Mouse (Mus musculus): ENCODE data around the gene Trim63.
"Not testable (repeated sequence)": the region's sequence is repeated elsewhere in the genome, so short reads cannot be mapped to it uniquely, and the experiment has no call there.

The Trim63 gene

DNA sequence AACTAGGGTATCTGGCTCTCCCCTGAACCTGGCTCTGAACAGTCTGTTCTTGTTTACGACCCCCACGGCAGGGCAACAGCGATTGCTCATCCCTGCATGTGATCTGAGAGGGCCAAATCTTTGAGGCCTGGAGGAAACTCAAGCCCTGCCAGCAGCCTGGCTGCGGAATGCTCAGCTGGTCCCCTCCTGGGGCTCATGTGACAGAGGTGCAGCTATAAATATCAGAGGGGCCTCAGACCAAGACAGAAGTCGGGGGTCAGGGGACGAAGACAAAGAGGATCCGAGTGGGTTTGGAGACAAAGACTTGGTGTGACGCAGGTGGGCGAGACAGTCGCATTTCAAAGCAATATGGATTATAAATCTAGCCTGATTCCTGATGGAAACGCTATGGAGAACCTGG lies at the start of gene Trim63:
Trim63 (plus strand) TSS at position 245 of the 400 bp plus-strand sequence.
- no peak for DNase-seq

DNA sequence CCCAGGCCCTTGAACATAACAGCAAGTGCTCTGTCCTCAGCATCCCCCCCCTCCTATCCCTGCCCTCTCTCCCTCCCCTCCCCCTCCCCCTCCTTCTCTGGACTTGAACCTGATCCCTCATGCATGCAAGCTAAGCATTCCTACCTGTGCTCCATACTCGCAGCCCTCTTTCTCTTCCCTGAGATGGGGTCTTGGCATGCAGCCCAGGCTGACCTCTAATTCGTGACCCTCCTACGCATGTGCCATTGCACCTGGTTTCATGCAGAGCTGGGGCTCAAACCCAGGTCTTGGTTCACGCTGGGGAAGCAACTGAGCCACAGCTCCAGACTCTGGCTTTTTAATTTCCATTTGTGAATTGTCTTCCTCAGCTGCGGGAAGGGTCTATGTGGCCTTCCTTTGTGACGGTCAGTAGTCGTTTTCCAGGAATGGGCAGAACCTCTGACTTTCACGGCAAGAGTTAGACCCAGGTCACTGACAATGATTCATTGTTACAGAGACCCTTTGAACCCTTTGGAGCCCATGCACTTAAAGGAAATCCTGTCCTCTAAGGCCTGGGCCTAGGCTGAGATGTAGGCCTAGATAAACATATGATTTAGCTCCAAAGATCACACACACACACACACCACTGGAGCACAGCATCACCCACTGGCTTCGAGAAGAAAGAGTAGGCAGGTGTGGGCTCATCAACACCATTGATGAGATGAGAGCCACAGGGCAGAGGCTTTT lies 48.9 kb upstream of the Trim63 start:
- DNase-seq: no peak

DNA sequence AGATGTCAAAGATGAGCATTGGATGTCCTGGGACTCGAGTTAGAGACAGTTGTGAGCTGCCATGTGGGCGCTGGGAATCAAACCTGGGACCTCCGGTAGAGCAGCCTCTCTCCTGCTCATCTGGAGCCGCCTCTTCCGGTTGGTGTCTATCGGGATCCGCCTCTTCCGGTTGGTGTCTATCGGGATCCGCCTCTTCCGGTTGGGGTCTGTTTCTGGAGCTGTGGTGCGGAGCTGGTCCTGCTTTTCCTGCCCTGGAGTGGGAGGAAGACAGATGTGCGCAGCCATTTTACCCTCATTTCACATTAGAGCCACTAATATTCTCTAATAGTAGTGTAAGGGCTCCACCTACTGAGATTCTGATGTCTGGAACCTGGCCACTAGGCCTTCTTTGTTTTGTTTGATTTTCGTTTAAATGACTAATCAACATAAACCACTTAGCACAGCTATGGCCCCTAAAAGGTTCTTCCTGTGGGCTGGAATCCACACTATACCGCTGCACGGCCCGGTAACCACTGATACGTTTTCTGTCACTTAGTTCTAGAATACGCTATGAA lies 46.7 kb upstream of the Trim63 start:
- DNase-seq: no peak

DNA sequence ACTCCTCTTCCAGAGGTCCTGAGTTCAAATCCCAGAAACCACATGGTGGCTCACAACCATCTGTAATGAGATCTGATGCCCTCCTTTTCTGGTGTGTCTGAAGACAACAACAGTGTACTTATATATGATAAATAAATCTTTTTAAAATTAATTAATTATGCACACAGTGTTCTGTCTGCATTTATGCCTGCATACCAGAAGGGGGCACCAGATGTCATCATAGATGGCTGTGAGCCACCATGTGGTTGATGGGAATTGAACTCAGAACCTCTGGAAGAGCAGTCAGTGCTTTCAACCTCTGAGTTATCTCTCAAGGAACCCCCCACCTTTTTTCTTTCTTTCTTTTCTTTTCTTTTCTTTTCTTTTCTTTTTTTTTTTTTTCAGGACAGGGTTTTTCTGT lies 45.3 kb upstream of the Trim63 start:
- DNase-seq: not testable (repeated sequence)

DNA sequence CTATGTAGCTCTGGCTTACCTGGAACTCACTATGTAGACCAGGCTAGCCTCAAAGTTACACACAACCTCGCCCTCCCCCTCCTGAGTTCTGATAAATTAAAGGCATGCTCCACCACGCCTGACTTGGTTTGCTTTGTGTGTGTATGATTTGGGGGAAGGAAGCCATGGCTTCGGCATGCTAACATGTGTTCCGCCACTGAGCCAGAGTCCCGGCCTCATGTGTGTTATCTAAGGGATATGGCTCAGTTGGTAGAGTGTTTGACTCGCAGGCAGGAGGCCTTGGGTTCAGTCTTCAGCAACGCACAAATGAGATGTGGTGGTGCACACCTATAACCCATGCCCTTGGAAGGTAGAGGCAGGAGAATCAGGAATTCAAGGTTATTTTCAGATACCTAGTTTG lies 42.9 kb upstream of the Trim63 start:
- no peak for DNase-seq

DNA sequence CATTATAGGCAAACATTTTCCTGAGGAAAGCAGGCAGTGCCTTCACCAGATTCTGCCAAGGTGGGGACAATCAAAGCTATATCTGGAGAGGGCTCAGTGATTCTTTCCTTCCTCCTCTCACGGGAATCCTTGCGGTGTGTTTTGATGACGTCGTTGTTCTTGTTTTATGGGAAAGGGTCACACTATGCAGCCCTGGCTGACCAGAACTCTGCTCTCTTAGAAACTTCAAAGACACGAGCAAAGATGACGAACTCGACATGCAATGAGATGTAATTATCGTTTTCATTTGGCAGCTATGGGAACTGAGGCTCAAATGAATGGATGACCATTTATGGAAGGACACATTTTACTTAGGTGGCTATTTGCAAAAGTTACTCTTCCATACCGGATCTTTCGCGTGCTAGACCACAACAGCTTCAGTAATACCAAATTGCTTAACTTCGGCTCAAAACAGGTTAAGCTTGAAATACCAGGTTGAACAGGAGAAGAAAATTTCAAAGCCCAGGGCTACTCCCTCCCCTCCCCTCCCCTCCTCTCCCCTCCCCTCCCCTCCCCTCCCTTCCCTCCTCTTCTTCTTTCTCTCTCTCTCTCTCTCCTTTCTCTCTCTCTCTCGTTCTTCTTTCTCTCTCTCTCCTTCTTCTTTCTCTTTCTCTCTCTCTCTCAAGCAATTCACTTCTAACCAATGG lies 42.0 kb upstream of the Trim63 start:
- no peak for DNase-seq

DNA sequence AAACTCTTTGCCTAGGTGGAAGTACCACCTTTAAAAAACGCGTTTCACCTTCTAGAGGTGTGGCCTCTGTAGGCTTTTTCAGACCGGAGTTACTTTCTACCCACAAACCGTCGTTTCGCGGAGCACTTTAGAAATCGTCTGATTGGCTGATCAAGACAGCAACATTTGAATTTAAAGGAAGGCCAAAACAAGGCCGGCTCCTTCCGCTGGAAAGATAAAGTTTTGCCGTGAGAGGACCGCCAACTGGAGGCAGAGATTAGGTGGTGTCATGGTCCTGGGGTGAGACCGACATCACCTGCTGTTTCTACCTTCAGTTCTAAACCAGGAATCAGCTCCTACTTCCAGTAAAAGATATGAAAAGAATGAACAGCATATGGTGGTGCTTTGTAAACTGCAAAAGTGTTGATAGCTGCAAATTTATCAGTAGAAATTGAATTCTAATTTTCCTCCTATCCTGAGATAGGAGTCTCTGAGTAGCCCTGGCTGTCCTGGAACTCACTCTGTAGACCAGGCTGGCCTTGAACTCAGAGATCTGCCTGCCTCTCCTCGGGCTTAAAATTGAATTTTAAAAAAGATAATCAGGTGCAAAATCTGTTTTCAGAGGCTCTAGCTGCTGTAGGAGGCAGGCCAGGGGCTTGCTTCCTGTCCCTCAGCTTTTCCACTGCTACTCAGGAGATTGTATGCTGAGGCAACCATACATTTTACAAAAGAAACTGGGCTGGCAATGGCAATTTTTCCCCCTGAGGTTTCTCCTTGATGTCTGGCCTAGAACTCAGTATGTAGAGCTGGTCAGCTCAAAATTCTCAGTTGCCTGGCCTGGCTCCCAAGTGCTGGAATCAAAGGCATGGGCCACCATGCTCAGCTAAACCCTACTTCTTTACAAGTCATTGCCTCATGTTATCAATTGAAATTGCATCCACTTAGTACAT lies 41.2 kb upstream of the Trim63 start:
- no peak for DNase-seq

DNA sequence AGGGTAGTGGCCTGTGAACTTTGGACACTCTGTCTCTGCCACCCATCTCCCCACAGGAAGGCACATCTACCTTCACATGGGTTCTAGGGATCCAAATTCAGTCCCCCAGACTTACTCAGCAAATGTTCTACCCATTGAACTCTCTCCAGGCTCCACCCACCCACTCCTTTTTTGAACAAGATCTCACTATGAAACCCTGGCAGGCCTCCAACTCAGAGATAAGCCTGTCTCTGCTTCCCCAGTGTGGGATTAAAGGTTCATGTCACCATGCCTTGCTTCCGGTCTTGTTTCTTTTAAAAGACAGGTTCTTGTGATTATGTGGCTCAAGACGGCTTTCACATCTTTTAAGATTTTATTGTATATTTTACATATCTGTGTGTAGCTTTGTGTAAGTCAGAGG lies 30.0 kb upstream of the Trim63 start:
- DNase-seq: peak in 1 of 2 experiments; percentile 16

DNA sequence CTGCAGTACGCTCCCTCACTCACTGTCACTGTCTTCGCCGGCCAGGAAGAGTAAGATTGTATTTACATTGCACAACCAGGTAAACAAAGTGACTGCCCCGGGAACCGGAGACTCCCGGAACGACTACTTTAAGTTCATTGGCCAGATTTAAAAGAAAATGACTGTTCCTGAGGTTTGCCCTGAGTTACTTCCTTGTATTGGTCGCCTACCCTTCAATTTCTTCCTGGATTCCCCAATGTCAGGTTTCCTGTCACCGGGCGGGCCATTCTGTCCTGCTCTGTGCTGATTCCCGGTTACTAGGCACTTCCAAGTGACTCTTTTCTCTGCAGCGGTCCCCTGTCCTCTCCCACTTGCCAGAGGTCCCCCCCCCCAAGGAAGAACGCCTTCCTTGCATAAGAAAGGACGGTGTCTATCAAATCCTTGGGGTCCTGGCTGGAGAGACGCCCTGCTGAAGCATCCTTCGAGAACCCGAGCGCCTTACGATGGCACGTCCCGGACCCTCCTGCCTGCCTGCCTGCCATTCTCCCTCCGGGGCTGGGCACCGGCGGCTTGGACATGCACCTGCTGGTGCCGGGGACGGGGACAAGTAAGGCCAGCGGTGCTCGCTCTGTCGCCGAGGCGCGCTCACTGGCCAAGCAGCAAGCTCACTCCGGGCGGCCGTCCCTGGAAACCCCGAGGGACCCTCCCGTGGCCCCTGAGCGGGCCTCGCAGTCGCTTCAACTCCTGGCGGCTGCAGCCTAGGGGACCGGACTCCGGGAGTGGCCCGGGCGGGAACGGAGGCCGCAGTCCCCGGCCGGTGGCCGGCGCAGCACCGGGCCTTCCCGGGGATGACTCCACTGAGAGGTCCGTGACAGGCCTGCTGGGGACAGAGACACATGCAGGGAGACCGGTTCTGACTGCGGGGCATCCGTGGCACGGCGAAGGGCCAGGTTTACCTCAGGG lies 28.4 kb upstream of the Trim63 start:
- peak in 1 of 2 experiments; percentile 29 for DNase-seq

DNA sequence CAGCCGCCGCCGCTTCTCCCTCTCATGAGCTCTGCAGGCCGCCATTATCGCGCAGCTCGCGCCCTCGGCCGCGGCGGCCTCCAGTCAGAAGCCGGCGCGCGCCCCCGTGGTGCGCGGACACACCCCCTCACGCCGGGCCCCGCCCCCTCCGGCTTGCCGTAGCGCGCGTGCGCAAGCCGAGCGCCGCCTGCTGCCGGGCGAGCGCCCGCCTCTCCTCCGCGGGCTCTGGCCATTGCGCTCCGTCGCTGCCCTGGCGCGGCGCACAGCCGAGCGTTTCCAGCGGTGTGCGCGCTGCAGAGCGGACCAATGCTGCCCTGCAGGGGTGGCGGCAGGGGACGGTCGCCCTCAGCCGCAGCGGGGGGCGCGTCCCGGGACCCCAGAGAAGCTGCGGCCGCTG lies 27.8 kb upstream of the Trim63 start:
- peak; percentile 88 to 99 for DNase-seq

DNA sequence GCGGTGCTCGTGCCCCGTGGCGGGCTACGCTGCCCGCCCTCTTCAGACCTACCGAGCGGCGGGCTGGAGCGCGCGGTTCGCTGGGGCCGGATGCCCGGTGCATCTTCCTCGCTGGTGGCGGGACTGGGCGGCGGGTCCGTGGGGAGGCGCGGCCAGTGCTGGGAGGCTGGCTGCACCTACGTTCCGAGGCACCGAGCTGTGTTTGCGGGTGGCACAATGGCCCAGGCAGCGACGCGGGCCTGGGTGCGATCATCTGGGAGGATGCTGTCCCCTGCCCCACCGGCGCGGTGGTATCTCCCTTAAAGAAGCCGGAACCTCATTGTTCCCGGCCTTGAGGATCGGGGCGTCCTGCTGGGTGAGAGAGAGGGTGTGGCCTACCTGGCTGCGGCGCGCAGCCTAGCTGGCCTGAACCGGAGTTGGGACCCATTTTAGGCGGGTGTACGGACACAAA lies 27.3 kb upstream of the Trim63 start, which contains the start of gene Pdik1l:
Pdik1l (minus strand) TSS at position 321 of the 451 bp plus-strand sequence.
- DNase-seq: peak; percentile 78 to 79

DNA sequence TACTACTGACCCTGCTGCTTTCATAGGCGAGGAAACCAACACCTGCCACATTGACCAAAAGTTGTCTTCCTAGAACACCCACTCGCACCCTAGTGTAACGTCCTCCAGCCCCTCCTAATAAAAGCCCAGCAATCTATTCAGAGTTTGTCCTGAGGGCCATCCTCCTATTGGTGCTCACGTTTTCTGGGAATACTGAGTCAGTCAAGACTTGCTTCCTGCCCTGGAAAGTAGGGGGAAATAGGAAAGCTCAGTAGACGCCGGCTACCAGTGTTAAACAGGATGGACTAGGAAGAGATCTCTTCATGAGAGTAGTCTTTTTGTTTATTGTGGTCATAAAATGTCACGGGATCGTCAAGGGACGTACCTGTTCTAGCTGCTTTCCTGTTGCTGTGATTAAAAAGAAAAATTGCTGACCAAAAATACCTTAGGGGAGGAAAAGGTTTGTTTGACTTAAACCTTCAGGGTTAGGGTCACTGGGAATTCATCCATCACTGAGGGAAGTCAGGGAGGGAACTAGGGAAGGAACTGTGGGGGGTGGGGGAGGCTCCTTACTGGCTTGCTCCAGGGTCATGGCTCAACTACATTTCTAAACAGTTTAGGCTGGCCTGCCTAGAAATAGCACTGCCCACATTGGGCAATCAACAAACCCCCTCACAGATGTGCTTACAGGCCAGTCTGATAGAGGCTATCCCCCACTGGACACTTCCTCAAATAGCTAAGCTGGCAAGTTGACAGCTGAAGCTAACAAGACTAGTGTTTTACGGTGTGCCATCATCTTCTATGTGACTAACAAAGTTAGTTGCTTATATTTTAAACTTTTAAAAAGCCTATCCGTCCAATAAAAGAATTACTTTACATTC lies 26.3 kb upstream of the Trim63 start:
- DNase-seq: no peak

DNA sequence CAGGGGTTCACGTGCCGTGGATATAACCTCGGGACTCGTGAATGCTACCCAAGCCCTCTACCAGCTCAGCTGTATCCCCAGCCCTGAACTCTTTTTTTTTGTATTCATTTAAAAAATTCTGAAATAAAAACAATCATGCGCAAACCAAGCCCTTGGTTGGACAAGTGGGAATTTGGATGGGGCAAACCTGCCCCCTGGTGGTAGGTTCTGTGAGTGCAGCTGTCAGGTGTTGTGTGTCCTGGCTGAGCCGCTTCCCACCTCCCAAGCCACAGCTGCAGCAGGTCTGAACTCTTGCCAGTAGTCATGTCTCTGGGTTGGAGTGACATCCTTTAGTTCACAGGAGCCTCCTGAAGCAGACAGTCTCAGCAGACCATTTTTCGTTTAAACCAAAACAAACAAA lies 22.9 kb upstream of the Trim63 start:
- peak; percentile 62 to 82 for DNase-seq

DNA sequence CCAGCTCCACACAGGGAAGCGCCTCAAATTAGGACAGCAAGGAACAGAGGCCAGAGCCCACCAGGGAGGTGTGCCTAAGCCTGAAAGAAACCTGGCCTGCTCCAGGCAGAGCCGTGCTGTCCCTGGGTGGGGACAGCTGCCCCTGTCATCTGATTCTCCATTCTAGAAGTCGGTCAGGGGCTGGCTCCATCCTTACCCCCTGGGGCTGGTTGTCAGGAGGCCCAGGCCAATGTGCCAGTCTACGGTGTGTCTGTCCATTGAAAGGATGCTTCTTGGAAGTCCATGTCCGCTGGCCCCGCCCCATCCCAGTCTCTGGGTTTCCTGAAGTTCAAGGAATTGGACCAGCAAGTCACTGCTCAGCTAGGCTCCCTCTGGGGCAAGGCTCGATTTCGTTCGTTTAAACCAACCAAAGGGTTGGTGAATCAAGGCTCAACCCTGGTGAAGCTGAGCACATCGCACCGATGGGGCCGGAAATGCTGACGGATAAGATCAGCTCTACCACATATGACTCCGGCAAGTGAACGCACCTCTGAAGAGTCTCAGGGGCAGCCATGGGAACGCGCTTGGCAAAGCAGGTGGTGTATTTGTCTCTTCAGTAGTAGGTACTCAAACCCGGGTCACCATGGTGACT lies 21.7 kb upstream of the Trim63 start:
- peak in 1 of 2 experiments; percentile 7 for DNase-seq

DNA sequence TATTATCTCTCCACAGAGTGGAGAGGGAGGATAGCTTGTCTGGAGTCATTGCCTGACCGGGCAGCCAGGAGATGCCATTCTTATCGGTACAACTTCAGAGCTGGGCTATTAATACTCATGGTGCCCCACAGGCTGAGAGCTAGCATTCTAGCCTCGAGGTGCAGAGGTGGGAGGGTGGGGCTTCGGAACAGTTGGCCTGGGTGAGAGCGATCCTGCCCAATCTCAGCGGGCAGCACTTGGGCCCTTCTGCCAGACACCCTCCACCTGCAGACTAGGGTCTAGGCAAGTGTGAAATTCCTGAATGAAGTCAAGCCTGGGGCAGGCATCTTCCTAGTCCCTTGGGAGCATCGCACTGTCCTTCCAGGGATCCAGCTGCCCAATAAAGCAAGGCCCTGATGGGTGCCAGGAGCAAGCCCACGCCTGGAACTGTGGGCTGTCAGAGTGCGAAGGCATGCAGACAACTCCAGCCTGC lies 21.2 kb upstream of the Trim63 start:
- no peak for DNase-seq

DNA sequence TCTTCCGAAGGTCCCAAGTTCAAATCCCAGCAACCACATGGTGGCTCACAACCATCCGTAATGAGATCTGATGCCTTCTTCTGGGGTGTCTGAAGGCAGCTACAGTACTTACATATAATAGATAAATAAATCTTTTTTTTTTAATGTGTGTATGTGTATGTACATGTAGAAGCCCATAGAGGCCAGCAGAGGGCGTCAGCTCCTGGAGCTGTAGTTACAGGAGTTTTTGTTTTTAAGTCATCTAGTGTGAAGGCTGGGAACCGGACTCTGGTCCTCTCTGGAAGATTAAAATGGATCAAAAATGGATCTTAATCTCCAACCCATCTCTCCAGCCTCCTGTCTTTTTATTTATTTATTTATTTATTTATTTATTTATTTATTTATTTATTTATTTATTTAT lies 18.8 kb upstream of the Trim63 start:
- DNase-seq: not testable (repeated sequence)

DNA sequence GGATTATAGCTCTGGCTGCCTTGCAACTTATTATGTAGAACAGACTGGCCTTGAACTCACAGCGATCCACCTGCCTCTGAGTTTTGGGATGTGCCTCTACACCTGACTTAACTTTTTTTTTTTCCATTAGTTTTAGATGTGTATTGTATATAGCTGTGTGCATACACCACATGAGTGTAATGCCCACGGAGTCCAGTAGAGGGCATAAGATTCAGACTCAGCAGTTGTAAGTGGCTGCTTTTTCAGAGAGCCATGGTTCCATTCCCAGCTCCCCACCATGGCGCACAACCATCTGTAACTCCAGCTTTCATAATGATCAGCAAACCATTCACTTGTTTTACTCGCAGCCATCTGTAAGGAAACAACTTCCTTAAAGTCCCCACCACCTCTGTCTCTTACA lies 18.4 kb upstream of the Trim63 start:
- no peak for DNase-seq

DNA sequence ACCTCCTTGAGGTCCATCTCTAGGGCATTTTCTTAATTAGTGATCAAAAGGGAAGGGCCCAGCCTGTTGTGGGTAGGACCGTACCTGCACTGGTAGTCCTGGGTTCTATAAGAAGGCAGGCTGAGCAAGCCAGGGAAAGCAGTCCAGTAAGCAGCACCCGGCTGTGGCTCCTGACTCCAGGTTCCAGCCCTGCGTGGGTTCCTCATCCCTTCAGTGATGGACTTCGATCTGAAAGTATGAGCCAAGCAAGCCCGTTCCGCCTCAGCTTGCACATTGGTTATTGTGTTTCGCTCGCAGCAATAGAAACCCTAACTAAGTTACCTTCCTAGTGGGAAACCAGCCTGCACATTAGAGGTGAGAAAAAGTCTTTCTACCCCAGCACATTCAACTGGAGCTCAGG lies 17.6 kb upstream of the Trim63 start:
- no peak for DNase-seq

DNA sequence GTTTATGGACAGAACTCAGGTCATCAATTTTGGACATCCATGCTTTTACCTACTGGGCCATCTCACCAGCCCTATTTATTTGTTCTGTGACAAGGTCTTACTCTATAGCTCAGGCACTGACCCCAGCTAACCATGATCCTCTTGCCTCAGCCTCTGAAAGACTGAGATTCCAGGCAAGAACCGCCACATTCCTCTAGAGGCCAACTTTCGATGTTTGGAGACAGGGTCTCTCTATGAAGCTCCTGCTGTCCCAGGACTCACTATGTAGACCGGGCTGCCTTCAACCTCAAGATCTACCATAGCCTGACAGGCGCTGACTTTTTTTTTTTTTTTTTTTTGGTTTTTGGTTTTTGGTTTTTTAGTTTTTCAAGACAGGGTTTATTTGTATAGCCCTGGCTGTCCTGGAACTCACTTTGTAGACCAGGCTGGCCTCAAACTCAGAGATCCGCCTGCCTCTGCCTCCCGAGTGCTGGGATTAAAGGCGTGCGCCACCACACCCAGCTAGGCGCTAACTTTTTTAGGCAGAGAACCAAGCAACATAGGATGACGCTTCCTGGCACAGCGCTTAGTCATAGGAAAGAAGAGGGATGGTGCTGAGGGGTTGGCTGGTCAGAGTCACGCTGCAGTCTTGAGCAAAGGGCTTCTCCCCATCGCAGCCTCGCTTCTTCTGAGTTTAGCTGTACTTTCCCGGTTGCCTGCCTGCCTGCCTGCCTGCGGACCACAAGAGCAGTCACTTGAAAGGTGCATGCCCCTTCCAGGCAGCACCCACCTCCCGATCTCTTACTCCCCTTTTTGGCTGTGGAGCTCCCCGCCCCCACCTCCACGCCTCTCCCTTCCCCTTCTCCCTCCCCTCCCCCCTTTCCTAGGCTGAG lies 16.1 kb upstream of the Trim63 start:
- DNase-seq: no peak

Data from cerebellum, adult 18-20 months (tissue).